Comparison of ENCODE assay signal across 7 mouse cellular contexts in genomic region chr5:114443566-114444367, GRCm38 (mm10). TPM values are rescaled to one million over a fixed set of nuclear protein-coding genes. Genes with fewer than 3 reads are reported as not detected.
DNase-seq lines count a peak whose midpoint lies in the region; ATAC-seq and TF ChIP-seq lines count a peak whose summit lies in the region.

Gene Mmab (minus strand): TSS chr5:114444060.
Gene Mvk (plus strand): TSS chr5:114444269.

- H3K9me3 ChIP-seq in embryonic facial prominence, embryonic 10.5 days = no peaks in the 10 kb centered on the region
- H3K9me3 ChIP-seq in intestine, postnatal 0 days (ENCODE audit: control insufficient read depth) = no peaks in the 10 kb centered on the region
- H3K9me3 ChIP-seq in midbrain, embryonic 12.5 days = no peaks in the 10 kb centered on the region

- peak within 1 kb of the TSS; percentile 86 for H3K4me3 ChIP-seq in embryonic facial prominence, embryonic 10.5 days
- peak within 1 kb of the TSS; percentile 76 for H3K4me3 ChIP-seq in intestine, postnatal 0 days (ENCODE audit: low read depth, low read length)
- H3K4me3 ChIP-seq in midbrain, embryonic 12.5 days = peak within 1 kb of the TSS; percentile 85
- peak within 1 kb of the TSS; percentile 82 for H3K4me3 ChIP-seq in small intestine, adult 2 months (ENCODE audit: low read depth, low read length)

- DNase-seq in adrenal gland, postnatal 10 days = peak; percentile 99
- peak; percentile 99 for DNase-seq in embryonic facial prominence, embryonic 10.5 days (ENCODE audit: low spot score)
- peak; percentile 90 for DNase-seq in gonadal fat pad, adult 2 months (ENCODE audit: low read depth)
- DNase-seq in left cerebral cortex, postnatal 4 days = peak; percentile 99

- peak; percentile 97 for ATAC-seq in intestine, postnatal 0 days
- ATAC-seq in midbrain, embryonic 12.5 days (ENCODE audit: low FRiP score, low read depth) = peak; percentile 97

- H3K4me2 ChIP-seq in intestine, postnatal 0 days (replicated peaks; ENCODE audit: low read depth) = peak within 1 kb of the TSS; percentile 89
- peak within 1 kb of the TSS; percentile 85 for H3K4me2 ChIP-seq in midbrain, embryonic 12.5 days (replicated peaks)

- intact Hi-C loops in left cerebral cortex, postnatal 4 days (cut with DNase I) = no loop called here

- TF ChIP-seq POLR2A in small intestine, adult 2 months (IDR thresholded peaks at IDR 0.05; ENCODE audit: low read depth, low read length) = peak; percentile 95

- peak within 1 kb of the TSS; percentile 54 for H3K9ac ChIP-seq in intestine, postnatal 0 days (ENCODE audit: low read depth, low read length)
- H3K9ac ChIP-seq in midbrain, embryonic 12.5 days (replicated peaks) = peak within 1 kb of the TSS; percentile 78

- H3K27me3 ChIP-seq in embryonic facial prominence, embryonic 10.5 days (replicated peaks; ENCODE audit: low read depth, poor library complexity, severe bottlenecking) = no peaks in the 10 kb centered on the region
- no peaks in the 10 kb centered on the region for H3K27me3 ChIP-seq in intestine, postnatal 0 days (replicated peaks; ENCODE audit: control insufficient read depth, insufficient read depth, low read length)
- H3K27me3 ChIP-seq in midbrain, embryonic 12.5 days = no peaks in the 10 kb centered on the region
- H3K27me3 ChIP-seq in small intestine, adult 2 months (ENCODE audit: control insufficient read depth, insufficient read depth, low read length) = no peaks in the 10 kb centered on the region

- H3K27ac ChIP-seq in embryonic facial prominence, embryonic 10.5 days (replicated peaks) = peak within 1 kb of the TSS; percentile 95
- peak within 1 kb of the TSS; percentile 28; the same call in 1 of the 2 replicates for H3K27ac ChIP-seq in intestine, postnatal 0 days (ENCODE audit: low read depth, low read length)
- peak within 1 kb of the TSS; percentile 27; the same call in 1 of the 2 replicates for H3K27ac ChIP-seq in midbrain, embryonic 12.5 days (replicated peaks)
- H3K27ac ChIP-seq in small intestine, adult 2 months (ENCODE audit: insufficient read depth, low read depth, low read length) = peak within 1 kb of the TSS; percentile 1; the same call in 1 of the 2 replicates

- WGBS in embryonic facial prominence, embryonic 10.5 days = 2% methylated on average over 43 of the region's 43 CpGs
- 1% methylated on average over 43 of the region's 43 CpGs for WGBS in intestine, postnatal 0 days
- 2% methylated on average over 43 of the region's 43 CpGs for WGBS in midbrain, embryonic 12.5 days
- WGBS in small intestine, adult 2 months = under 1% methylated on average over 43 of the region's 43 CpGs

- TF ChIP-seq CTCF in intestine, postnatal 0 days (IDR thresholded peaks at IDR 0.05; ENCODE audit: low read depth) = no peak
- TF ChIP-seq CTCF in small intestine, adult 2 months (IDR thresholded peaks at IDR 0.05; ENCODE audit: extremely low read depth, insufficient read length, insufficient replicate concordance, low read depth, low read length) = no peak

- H3K4me1 ChIP-seq in embryonic facial prominence, embryonic 10.5 days = peaks cover 23% of the 10 kb centered on the region
- H3K4me1 ChIP-seq in intestine, postnatal 0 days (replicated peaks; ENCODE audit: control insufficient read depth, insufficient read depth, low read length) = 0 out of 2 replicates have a peak, but pooled peaks cover 3% of the 10 kb centered on the region
- peaks cover 15% of the 10 kb centered on the region for H3K4me1 ChIP-seq in midbrain, embryonic 12.5 days
- peaks cover 3% of the 10 kb centered on the region; the same call in 1 of the 2 replicates for H3K4me1 ChIP-seq in small intestine, adult 2 months (ENCODE audit: control insufficient read depth, insufficient read depth, insufficient read length, low read length)

- H3K36me3 ChIP-seq in embryonic facial prominence, embryonic 10.5 days (replicated peaks) = peaks cover 39% of the 10 kb centered on the region
- H3K36me3 ChIP-seq in intestine, postnatal 0 days (ENCODE audit: control insufficient read depth, insufficient read depth) = peaks cover 14% of the 10 kb centered on the region; the same call in 1 of the 2 replicates
- peaks cover 20% of the 10 kb centered on the region for H3K36me3 ChIP-seq in midbrain, embryonic 12.5 days
- peaks cover 3% of the 10 kb centered on the region; the same call in 1 of the 2 replicates for H3K36me3 ChIP-seq in small intestine, adult 2 months (ENCODE audit: control insufficient read depth, insufficient read depth, low read length)

RNA-seq across cellular contexts. Expression of gene Mmab, which starts in this region (rescaled TPM):
- total RNA-seq in adrenal gland, postnatal 10 days (2021) = 10 to 100 TPM; 15.2 to 17.5 TPM
- polyA plus RNA-seq in embryonic facial prominence, embryonic 10.5 days (2016; fragmentation: Nextera tagmentation; extraction: Ambion mirVana) = 33.2 and 34.4 TPM in 2 replicates
- 19.0 and 22.0 TPM in 2 replicates for polyA plus RNA-seq in gonadal fat pad, adult 2 months (2012; rRNA removed)
- 7.3 and 8.0 TPM in 2 replicates for polyA plus RNA-seq in intestine, postnatal 0 days (2015; fragmentation: Nextera tagmentation; extraction: Ambion mirVana)
- total RNA-seq in left cerebral cortex, postnatal 4 days (2021) = 10 to 100 TPM; 26.8 to 28.8 TPM
- 26.2 and 27.0 TPM in 2 replicates for polyA plus RNA-seq in midbrain, embryonic 12.5 days (2016; fragmentation: Nextera tagmentation; extraction: Ambion mirVana)
- polyA plus RNA-seq in small intestine, adult 2 months (2012; rRNA removed) = 5.2 and 6.7 TPM in 2 replicates

RNA-seq across cellular contexts. Expression of gene Mvk, which starts in this region (rescaled TPM):
- total RNA-seq in adrenal gland, postnatal 10 days (2021) = 10 to 100 TPM; 18.9 to 22.8 TPM
- 54.9 and 55.0 TPM in 2 replicates for polyA plus RNA-seq in embryonic facial prominence, embryonic 10.5 days (2016; fragmentation: Nextera tagmentation; extraction: Ambion mirVana)
- polyA plus RNA-seq in gonadal fat pad, adult 2 months (2012; rRNA removed) = 37.0 and 49.8 TPM in 2 replicates
- 13.8 and 14.4 TPM in 2 replicates for polyA plus RNA-seq in intestine, postnatal 0 days (2015; fragmentation: Nextera tagmentation; extraction: Ambion mirVana)
- total RNA-seq in left cerebral cortex, postnatal 4 days (2021) = 10 to 100 TPM; 72.5 to 75.3 TPM
- polyA plus RNA-seq in midbrain, embryonic 12.5 days (2016; fragmentation: Nextera tagmentation; extraction: Ambion mirVana) = 51.0 and 58.9 TPM in 2 replicates
- polyA plus RNA-seq in small intestine, adult 2 months (2012; rRNA removed) = 23.6 and 44.6 TPM in 2 replicates

Comparison
In these comparisons a context has a peak if more than half of its experiments do, and no peak if none do; other contexts are left out.
1. Peak in every context shown above with its lines: DNase-seq, ATAC-seq, H3K4me3 ChIP-seq and H3K27ac ChIP-seq.
2. H3K27ac ChIP-seq: peak in every context shown above with its lines; median percentile 95 in embryonic facial prominence, embryonic 10.5 days; 28 in intestine, postnatal 0 days; 27 in midbrain, embryonic 12.5 days; 1 in small intestine, adult 2 months.